Mouse (Mus musculus): ENCODE measurements around the gene Mbd3. TPM values are rescaled to one million over a fixed set of nuclear protein-coding genes. Genes with fewer than 3 reads are reported as not detected.
A peak's percentile ranks its signal among the peaks of the same experiment; 100 is the strongest.
"Not testable (repeated sequence)": the region's sequence is repeated elsewhere in the genome, so short reads cannot be mapped to it uniquely, and the experiment has no call there.

The Mbd3 gene
- polyA plus RNA-seq, 1 experiment: 119 TPM

DNA sequence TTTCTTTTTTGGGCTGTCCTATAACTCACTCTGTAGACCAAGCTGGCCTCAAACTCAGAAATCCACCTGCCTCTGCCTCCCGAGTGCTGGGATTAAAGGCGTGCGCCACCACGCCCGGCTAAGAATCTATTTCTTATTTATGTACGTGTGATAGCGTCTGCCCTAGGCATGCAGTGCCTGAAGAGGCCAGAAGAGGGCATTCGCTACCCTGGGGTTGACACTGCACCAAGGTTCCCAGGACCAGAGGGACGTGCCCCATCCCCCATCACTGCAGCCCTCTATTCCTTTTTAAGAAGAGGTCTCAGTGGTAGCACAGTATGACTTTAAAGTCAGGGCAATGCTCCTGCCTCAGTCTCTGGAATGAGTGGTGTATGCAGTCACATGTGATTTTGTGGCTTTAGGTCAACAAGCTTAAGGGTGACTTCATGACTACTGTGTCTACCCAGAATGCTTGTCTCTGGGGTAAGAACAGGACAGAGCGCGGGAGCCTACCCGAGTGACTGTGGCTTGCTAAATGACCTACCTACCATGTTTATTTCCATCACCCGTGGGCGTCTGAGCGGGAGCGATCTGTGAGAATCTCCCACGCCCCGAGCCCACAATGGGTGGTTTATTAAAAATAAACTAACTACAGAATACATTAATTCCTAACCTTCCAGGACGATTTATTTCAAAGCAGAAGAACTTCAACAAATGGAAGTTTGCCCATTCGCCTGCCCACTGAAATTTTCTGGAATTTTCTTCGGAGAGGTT lies 29.2 kb downstream of the Mbd3 start:
- DNase-seq (ENCODE audit: low spot score): no peak

DNA sequence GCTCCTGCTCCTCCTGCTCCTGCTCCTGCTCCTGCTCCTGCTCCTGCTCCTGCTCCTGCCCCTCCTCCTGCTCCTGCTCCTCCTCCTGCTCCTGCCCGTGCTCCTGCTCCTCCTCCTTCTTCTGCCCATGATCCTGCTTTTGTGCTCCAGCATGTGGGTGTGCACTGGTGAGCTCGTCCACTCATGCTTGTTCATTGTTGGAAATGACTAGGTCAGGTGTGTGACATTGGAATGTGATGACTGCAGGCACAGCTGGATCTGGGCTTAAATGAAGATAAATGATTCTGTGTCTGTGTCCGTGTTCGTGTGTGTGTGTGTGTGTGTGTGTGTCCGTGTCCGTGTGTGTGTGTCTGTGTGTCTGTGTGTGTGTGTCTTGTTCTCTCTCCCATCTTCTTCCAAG lies 31.0 kb downstream of the Mbd3 start:
- DNase-seq (ENCODE audit: low spot score): no peak

GRCm38 (mm10) chr10:80367954-80368353 lies 31.4 kb downstream of the Mbd3 start:
- no peak for DNase-seq (ENCODE audit: low spot score)

GRCm38 (mm10) chr10:80365736-80366135 lies 33.6 kb downstream of the Mbd3 start:
- DNase-seq (ENCODE audit: low spot score): no peak

- no peak for DNase-seq (ENCODE audit: low spot score)
These were observed 35.6 kb downstream of the Mbd3 start for GRCm38 (mm10) chr10:80363734-80364133.

DNA sequence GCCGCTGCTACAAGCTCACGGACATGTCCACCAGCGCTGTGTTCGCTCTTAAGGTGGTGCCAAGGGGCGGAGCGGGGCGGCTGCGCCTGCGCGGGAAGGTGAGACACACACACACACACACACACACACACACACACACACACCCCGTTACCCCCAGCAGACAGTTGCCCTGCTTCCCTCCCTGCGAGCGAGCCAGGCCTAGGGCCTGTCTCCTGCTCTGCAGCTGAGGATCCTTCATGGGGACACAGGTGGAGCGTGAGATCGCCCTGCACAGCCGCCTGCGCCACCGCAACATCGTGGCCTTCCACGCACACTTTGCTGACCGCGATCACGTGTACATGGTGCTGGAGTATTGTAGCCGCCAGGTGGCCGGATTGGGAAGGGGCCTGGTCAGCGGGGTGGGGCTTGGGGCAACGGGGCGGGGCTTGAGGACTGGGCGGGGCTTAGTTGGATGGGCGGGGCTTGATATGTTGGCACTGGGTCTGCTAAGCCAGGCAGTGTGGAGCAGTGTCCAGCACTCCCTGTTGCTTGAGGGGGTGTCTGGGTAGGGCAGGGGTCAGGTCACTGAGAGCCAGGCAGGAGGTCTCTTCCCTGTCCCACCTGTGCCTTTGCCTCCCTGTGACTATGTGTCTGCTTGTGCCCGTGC lies 41.2 kb downstream of the Mbd3 start:
- DNase-seq (ENCODE audit: low spot score): no peak

GRCm38 (mm10) chr10:80357336-80357735 lies 42.0 kb downstream of the Mbd3 start:
- DNase-seq (ENCODE audit: low spot score): no peak

DNA sequence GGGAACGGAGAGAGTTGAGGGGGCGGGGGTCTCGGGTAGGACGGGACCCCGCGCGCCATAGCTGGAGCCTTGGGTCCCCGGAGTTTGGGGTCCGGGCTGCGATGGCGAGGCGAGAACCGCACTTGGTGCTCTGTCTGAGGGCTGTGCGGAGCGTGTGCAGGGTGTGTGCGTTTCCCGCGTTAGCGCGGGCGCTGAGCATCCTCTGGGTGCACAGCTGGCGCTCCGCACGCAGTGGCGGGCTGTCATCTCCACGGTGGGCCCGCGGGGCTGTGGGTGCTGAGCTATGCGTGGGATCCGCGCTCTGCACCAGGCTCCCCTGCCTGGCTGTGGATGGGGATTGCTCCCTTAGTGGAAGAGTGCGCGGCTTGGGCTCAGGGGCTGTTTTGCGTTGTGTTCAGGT lies 42.6 kb downstream of the Mbd3 start:
- DNase-seq (ENCODE audit: low spot score): no peak

DNA sequence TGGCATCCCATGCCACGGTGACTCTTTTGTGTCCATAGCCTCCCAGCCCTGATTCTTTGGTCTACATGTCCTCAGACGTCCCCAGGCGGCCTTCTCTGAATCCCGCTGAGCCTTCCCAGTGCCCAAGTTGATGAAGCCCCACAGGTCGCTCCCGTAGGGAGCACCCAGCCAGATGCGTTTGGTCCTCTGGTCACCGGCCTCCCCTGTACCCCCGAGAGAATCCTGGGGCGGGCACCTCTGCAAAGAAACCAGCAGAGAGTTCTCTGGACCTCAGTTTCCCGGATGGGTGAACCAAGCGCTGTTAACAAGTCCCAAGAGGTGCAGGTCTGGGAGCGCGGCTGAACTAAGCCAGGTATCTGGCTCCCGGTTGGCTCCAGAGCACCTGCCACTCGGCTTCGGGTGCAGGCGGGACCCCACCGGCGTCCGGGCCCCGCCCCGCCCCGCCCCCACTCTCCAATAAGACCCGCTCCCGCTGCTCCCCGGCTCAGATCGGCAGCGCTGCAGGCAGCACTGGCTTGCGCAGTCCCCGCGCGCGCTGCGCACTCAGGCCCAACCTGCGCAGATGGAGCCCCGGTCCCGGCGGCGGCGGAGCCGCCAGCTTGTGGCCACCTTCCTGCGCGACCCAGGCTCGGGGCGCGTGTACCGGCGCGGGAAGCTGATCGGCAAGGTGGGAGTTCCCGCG lies 43.2 kb downstream of the Mbd3 start, which contains the start of gene Plk5:
Gene Plk5 (plus strand): TSS at position 459 of the 682 bp plus-strand sequence.
- DNase-seq (ENCODE audit: low spot score): no peak

DNA sequence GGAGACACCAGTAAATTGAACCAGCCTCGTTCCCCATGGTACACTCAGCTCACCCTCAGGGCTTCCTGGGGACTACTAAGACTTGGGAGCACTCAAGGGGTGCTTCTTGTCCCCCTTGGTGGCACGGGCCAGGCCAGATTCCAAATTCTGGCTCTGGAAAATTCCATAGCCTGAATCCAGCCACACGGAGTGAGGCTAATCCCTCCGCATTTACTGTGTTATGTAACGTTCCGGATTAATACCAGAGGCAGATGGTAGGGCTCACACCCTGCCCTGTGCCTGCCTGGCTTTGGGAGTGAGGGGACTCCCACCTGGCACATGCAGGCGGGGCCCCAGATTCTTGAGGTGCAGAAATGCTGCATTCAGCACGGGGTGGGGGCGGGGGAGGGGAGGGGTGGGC lies 43.9 kb downstream of the Mbd3 start:
- DNase-seq (ENCODE audit: low spot score): no peak

DNA sequence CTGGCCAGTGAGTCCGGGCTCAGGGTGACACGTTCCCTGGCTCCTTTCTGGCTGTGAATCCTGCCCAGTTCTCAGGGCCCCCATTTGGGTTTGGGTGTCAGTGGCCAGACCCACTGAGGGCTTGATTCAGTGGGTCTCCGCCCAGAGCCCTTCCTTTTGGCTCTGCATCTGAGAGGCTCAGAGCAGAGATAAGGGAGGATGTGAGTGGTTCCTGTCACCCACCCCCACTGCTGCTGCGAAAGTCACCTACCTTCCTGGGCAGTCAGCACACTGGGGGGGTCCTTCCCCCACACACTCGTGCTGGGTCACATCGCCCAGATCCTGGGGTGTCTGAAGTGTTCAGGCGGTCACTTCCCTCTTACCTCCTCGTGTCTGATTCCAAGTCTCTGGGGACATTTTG lies 46.6 kb downstream of the Mbd3 start:
- DNase-seq (ENCODE audit: low spot score): no peak

GRCm38 (mm10) chr10:80351896-80352295 lies 47.5 kb downstream of the Mbd3 start:
- DNase-seq (ENCODE audit: low spot score): no peak

- DNase-seq (ENCODE audit: low spot score): peak; percentile 85
These were observed 49.1 kb downstream of the Mbd3 start for GRCm38 (mm10) chr10:80350292-80350691.

DNA sequence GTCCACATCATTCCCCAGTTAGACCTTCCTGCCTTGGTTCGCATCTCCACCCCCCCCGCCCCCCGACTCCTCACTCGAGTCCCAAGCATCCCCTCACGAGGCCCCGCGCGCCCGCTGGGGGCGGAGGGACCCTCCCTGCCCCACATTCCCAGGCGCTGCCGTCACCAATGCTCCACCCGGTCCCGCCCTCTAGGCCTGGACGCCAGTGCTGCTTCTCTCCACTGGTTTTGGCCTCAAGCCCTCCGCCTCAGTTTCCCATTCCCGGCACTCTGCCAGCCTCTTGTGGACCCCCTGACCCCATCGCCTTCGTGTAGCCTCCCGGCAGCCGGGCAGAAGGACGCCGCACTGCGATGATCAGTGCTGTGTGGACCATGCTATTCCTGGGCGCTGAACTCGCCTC lies 50.4 kb downstream of the Mbd3 start:
- DNase-seq (ENCODE audit: low spot score): no peak

- peak; percentile 72 for DNase-seq (ENCODE audit: low spot score)
These were observed 51.0 kb downstream of the Mbd3 start, which contains the start of gene Adamtsl5 for GRCm38 (mm10) chr10:80348244-80348781. Gene Adamtsl5, minus strand, starts transcription at chr10:80348412.

GRCm38 (mm10) chr10:80347514-80347967 lies 51.8 kb downstream of the Mbd3 start:
- DNase-seq (ENCODE audit: low spot score): no peak

GRCm38 (mm10) chr10:80345929-80346328 lies 53.4 kb downstream of the Mbd3 start:
- not testable (repeated sequence) for DNase-seq (ENCODE audit: low spot score)

GRCm38 (mm10) chr10:80345122-80345521 lies 54.2 kb downstream of the Mbd3 start:
- peak; percentile 53 for DNase-seq (ENCODE audit: low spot score)

GRCm38 (mm10) chr10:80344131-80344661 lies 55.2 kb downstream of the Mbd3 start:
- DNase-seq (ENCODE audit: low spot score): no peak

DNA sequence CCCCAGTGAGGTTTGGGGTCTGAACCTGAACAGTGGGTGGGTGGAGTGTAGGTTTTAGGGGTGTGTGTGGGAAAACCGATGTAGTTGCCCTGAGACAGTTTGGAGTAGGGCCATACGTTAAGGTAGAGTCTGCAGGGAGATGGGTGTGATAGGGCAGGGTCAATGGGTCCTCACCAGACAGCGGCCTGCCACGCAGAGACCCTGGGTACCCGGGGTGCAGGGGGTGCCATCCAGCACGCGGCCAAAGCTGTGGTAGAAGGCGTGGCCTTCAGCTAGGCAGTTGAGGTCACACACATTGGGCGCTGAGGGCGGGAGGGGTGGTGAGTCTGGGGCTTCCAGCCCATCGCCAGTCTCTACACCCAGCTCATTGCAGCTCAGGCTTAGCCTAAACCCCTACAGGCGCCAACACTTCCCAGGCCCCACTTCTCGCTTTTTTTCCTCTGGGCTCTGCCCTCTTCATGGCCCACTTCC lies 55.9 kb downstream of the Mbd3 start:
- DNase-seq (ENCODE audit: low spot score): no peak

DNA sequence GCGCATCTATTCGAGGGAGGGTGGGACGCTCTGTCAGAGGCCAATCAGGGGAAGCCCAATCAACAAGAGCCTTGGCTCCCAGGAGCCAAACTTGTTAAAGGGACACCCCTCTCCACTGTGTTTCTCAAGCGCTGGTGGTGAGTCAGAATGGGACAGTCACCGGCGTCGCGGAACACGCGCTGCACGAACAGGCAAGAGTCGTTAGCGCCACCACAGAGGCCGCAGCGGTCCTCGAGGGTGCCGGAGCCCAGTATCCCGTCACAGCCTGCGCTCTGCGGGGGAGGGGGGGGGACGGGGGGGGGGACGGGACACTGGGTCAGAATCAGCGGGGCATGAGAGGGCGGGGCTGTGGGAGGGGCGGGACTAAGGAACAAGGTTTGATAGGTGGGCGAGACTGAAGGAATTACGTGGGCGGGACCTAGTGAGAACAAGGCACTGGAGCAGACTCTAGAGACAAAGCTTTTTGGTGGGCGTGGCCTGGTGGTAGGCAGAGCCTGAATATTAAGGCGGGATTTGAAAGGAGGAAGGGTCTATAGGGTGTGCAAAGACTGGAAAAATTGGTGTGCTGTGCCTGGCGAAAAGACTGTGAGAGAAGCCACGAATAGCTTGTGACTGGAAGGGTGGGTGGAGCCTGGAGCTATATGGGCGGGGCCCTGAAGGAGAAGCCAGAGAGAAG lies 56.5 kb downstream of the Mbd3 start:
- no peak for DNase-seq (ENCODE audit: low spot score)

Data from urinary bladder, adult 2 months (tissue).